Mouse (Mus musculus) layer of hippocampus, postnatal 10 days (tissue): ENCODE measurements around the gene Wdr27. TPM values are rescaled to one million over a fixed set of nuclear protein-coding genes. Genes with fewer than 3 reads are reported as not detected.
A peak's percentile ranks its signal among the peaks of the same experiment; 100 is the strongest.

Experiments
- DNase-seq, 2 experiments: peaks; one replicate each; pipeline ENCODE4 v3.0.0; 2021; ENCODE audit warnings: low spot score in 2 of 2
- total RNA-seq, 2 experiments: library from RNA; stranded (reverse); gene quantifications; 2 replicates each; pipeline ENCODE4 v1.2.3; 2021

Wdr27 gene
- total RNA-seq, 2 experiments from 2014 or later: 5.9 to 6.1 TPM

DNA sequence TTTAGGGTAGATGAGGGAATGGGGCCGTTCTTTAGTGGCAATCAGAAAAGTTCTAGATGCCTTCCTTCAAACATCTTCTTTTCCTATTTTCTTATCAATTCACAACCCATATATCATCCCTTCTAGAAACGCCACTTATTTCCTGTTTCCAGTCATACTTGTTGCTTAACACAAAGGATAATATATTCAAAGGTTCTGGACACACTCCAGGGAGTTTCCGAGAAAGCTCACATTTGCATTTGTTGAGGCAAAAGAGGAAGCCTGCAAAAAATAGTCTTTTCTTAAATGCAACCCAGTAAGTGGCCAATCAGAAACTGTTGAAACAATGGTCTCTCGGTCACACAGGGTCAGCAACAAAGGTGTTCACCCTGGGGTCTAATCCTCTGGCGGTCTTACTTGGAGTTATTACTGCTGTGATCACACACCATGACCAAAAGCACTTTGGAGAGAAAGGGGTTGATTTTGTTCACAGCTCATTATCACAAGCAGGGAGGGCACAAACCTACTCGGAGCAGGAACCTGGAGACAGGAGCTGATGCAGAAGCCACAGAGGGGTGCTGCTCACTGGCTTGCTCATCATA lies 116.2 kb downstream of the Wdr27 start:
- no peak for DNase-seq

DNA sequence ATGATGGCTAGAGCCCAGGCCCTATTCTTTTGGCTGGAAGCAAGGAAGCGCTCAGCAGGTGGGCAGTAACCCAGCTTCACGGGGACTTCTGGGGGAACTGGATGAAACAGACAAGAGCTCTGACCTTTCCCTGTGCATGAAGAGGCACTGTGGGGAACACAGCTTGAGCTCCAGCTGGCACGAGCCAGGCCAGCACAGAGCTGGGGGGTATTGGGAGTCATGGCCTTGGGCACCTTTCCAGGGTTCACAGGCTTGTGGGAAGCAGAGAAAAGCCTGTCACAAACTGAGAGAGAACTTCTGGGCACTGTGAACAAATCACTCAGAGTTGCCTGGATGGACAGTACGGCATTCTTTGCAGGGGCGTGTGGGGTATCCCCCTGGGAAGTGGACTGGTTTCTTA lies 118.0 kb downstream of the Wdr27 start:
- DNase-seq: peak; percentile 27 to 33

DNA sequence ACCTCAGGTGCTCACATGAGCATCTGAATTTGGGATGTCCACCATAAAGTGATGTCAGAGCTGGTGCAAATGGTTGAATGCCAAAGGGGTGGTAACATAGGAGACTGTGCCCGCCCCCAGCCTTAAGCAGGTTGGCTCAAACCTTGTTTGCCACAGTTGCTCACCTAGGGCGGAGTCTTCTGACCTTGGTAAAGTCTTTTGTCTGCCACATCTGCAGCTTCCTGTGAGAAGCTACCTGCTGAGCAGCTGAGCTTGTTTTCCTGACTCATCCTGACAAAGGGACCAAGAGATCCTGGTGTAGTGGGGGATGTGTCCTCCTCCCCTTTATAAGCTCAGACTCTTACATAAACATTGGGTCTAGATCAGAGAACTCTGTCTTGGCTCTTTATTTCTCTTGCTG lies 125.0 kb downstream of the Wdr27 start:
- no peak for DNase-seq

DNA sequence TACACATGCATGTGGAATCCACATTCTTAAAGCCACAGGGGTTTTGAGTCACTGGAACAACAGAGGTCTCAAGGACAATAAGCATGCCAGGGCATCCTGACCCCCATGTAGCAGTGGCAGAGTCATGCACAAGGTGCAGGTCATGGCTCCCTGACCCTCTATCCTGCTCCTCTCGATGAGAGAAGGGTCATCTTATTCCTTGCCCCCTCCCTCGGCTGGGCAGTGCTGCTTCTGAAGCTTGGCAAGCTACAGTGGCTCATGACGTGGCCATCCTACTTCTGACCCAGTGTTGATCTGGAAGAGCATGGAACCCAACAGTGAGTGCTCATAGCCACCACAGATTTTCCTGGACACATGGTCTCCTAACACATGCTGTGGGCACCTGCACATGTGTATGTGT lies 126.9 kb downstream of the Wdr27 start:
- DNase-seq: no peak

DNA sequence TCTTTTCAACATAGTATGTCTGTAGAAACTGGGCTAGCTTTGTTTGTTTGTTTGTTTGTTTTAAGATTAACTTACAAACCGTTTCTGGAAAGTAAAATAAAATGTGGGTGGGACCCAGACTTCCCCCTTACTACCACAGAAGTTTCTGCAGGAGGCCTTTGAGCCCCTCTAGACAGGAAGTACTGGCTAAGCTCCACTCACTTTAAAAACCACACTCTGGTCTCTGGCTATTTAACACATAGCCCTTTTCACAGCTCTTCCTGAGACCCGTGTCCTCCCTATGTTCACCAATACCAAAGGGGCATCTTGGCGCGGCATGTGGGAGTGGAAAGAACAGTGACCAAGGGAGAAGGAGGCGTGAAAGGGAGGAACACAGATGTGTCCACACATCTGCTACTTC lies 127.7 kb downstream of the Wdr27 start:
- DNase-seq: no peak

DNA sequence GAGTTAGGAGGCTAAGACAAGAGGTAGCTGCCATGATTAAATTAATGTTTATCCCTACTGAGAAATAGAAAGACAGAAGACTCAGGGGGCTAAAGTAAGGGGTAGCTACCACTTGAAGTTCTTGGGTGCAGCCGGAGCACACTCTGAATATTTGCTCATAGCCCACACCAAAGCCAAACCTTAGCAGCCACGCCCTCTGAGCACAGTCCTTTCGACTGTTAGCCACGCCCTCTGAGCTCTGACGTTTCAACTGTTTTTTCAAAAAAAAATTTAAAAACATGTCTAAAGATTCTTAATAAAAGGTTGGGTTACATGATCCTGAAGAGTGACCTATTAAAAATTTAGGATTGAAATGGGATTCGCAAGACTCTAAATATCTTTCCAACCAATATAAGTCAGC lies 130.3 kb downstream of the Wdr27 start:
- no peak for DNase-seq

DNA sequence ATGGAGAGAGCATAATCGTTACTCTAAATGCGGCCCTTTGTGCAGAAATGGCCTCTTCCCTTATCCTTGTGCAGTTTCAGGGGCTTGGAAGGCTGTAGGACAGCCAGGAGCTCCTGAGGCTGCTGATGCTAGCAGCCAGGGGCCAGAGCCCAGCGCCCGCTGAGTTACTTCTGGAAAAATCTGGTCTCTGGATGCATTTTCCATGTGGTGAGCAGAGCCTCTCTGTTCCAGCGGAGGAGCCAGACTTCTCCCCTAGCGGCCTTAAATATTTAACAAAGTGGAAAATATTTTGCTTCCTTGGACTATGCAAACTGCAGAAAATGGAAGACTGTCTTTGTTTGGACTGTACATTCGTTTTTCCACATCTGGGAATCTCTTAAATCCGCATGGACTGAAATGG lies 130.9 kb downstream of the Wdr27 start:
- no peak for DNase-seq

DNA sequence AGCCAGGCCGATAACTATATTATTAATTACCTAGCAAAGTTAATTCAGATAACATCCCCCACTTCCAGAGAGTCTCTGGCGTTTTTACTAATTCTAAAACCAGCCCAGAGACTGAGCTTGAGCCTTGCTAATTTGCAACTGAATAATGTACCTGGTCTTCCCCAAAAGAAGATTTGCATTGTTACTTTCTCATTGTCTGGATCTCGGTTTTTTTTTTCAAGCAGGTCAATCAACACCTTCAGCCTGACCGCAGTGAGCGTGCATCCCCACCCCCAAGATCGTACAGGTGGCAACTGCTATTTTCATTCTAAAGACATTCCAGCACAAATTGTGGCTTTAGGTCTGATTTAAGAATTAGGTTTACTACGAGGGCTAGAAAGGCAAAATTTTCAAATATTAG lies 136.2 kb downstream of the Wdr27 start:
- no peak for DNase-seq

DNA sequence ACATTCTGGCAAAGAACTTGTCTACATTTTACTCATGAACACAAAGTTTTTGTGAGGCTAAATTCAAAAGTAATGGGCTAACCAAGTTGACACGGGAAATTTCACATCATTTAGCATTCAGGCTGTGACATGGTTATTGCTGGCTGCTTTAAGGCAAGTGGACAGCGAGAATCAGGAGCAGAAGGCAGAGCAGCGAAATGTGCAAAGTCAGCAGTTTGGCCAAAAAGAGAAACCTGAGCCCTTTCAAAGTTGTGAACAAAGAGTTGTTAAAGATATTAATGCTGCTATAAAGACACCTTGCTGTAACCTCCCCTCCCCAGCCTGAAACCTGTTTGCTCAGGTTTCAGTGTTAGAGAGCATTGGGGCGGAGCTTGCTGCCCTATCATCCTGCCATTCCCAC lies 143.7 kb downstream of the Wdr27 start:
- DNase-seq: no peak

DNA sequence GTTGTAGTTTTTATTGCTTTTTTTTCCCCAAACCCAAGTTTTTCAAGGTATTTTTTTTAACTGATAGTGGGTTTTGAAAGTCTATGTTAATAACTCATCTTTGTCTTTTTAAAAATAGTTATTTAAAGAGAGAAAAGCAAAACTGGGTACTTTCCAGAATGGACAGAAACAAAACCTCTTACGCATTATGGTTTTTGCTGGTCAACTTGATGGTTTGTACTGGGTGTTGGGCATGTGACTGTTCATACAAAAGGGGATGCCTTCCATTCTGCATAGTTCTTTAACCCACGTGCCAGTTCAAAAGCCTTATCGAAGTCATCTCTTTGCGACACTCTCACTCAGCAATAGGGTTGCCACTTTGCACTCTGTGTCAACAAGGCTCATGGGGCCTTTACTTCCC lies 147.9 kb downstream of the Wdr27 start:
- no peak for DNase-seq

DNA sequence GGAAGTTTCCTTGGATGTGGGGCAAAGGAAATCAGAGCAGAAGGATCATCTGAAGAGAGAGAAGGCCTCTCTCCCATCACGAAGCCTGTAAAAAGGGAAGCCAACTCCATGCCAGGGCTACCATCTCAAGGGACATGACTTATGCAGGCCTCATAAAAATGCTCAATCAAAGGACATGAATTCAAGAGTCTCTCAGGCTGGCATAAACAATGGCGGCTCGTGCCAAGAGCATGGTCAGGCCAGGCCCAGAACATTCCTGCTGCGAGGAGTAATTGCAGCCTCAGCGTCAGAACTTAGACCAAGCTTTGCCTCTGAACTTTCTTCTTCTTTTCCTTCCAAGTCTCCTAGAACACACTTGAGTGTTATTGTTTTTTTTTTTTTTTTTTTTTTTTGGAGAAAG lies 163.6 kb downstream of the Wdr27 start:
- no peak for DNase-seq

DNA sequence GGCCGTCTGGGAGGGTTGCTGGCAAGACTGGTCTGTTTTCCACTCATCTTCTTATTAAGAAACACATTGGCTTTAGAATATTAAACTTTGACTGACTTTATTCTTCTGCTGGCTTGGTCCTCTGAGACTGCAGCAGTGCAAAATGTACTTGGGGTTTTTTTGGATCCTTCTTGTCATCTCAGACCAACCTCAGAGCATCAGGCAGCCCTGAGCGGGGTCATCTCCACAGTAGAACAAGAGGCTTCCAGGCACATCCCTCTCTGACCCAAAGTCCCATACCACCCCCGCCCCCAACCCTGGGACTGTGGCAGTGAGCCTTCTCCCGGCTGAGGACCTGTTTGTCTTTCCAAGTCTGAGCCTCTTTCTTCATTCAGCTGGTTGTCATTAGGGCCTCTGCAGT lies 171.6 kb downstream of the Wdr27 start:
- DNase-seq: no peak

DNA sequence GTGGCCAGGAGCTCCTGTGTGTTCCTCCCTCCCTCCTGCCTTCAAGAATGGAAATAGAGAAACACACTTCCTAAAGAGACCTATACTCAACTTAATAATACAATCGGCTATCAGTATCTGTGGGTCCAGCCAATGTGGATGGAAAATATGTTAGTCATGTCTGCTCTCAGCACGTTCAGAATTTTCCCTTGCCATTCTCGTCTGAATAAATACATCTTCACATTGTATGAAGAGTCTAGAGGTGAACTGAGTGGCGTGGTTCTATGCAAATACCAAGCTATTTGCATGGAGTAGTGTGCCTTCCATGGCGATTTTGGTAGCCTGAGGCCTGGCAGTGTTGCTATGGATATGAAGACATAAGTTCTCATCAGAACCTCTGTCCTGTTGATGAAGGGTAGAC lies 172.6 kb downstream of the Wdr27 start:
- DNase-seq: no peak

Other genes with a start within 250 kb of the Wdr27 start
- 1 to 10 TPM; 4.1 to 4.2 TPM for gene Thbs2, start 248.9 kb downstream of the Wdr27 start, total RNA-seq
- gene 1600012H06Rik, start within 50 bp of the Wdr27 start, total RNA-seq: 10 to 100 TPM; 19.7 to 21.6 TPM
- 10 to 100 TPM; 66.8 to 70.0 TPM for gene Phf10, start 18.1 kb upstream of the Wdr27 start, total RNA-seq
- gene 9030025P20Rik, start 35.3 kb upstream of the Wdr27 start, total RNA-seq: 1 to 10 TPM; 6.1 to 7.7 TPM
- not detected for gene Gm3417, start 35.6 kb upstream of the Wdr27 start, total RNA-seq
- gene Gm3435, start 67.0 kb upstream of the Wdr27 start, total RNA-seq: 1 to 10 TPM; 5.0 to 5.2 TPM
- 10 to 100 TPM; 46.4 to 56.9 TPM for gene Ermard, start 98.0 kb upstream of the Wdr27 start, total RNA-seq
- 1 to 10 TPM; 2.0 to 2.6 TPM for gene Tcte3, start 98.3 kb upstream of the Wdr27 start, total RNA-seq
- 1 to 10 TPM; 6.0 to 7.5 TPM for gene Gm3448, start 98.4 kb upstream of the Wdr27 start, total RNA-seq